Mouse (Mus musculus): Measurements from ENCODE around the gene Adgrl3.

The Adgrl3 gene

GRCm38 (mm10) chr5:81073875-81074274, 53.9 kb downstream of the Adgrl3 start:
- peak; percentile 21 for DNase-seq (ENCODE audit: extremely low read depth, insufficient read length, low spot score)

- no peak for DNase-seq (ENCODE audit: extremely low read depth, insufficient read length, low spot score)
These were observed 56.4 kb downstream of the Adgrl3 start for GRCm38 (mm10) chr5:81076377-81076776.

- DNase-seq (ENCODE audit: extremely low read depth, insufficient read length, low spot score): no peak
These were observed 57.1 kb downstream of the Adgrl3 start for GRCm38 (mm10) chr5:81077031-81077430.

- DNase-seq (ENCODE audit: extremely low read depth, insufficient read length, low spot score): no peak
These were observed 58.1 kb downstream of the Adgrl3 start for GRCm38 (mm10) chr5:81077990-81078389.

- DNase-seq (ENCODE audit: extremely low read depth, insufficient read length, low spot score): no peak
These were observed 63.9 kb downstream of the Adgrl3 start for GRCm38 (mm10) chr5:81083698-81084360.

- no peak for DNase-seq (ENCODE audit: extremely low read depth, insufficient read length, low spot score)
These were observed 65.2 kb downstream of the Adgrl3 start for GRCm38 (mm10) chr5:81085152-81085551.

GRCm38 (mm10) chr5:81088667-81089066, 68.7 kb downstream of the Adgrl3 start:
- DNase-seq (ENCODE audit: extremely low read depth, insufficient read length, low spot score): no peak

GRCm38 (mm10) chr5:81094618-81095017, 74.7 kb downstream of the Adgrl3 start:
- no peak for DNase-seq (ENCODE audit: extremely low read depth, insufficient read length, low spot score)

GRCm38 (mm10) chr5:81097131-81097530, 77.2 kb downstream of the Adgrl3 start:
- no peak for DNase-seq (ENCODE audit: extremely low read depth, insufficient read length, low spot score)

GRCm38 (mm10) chr5:81107431-81107830, 87.5 kb downstream of the Adgrl3 start:
- no peak for DNase-seq (ENCODE audit: extremely low read depth, insufficient read length, low spot score)

GRCm38 (mm10) chr5:81124483-81124882, 104.5 kb downstream of the Adgrl3 start:
- no peak for DNase-seq (ENCODE audit: extremely low read depth, insufficient read length, low spot score)

- no peak for DNase-seq (ENCODE audit: extremely low read depth, insufficient read length, low spot score)
These were observed 107.7 kb downstream of the Adgrl3 start for GRCm38 (mm10) chr5:81127639-81128038.

- no peak for DNase-seq (ENCODE audit: extremely low read depth, insufficient read length, low spot score)
These were observed 116.5 kb downstream of the Adgrl3 start for GRCm38 (mm10) chr5:81136394-81136793.

- DNase-seq (ENCODE audit: extremely low read depth, insufficient read length, low spot score): no peak
These were observed 135.9 kb downstream of the Adgrl3 start for GRCm38 (mm10) chr5:81155791-81156190.

GRCm38 (mm10) chr5:81156281-81156680, 136.3 kb downstream of the Adgrl3 start:
- DNase-seq (ENCODE audit: extremely low read depth, insufficient read length, low spot score): no peak

GRCm38 (mm10) chr5:81156796-81157195, 136.9 kb downstream of the Adgrl3 start:
- DNase-seq (ENCODE audit: extremely low read depth, insufficient read length, low spot score): no peak

- DNase-seq (ENCODE audit: extremely low read depth, insufficient read length, low spot score): no peak
These were observed 139.1 kb downstream of the Adgrl3 start for GRCm38 (mm10) chr5:81159013-81159412.

GRCm38 (mm10) chr5:81160431-81160830, 140.5 kb downstream of the Adgrl3 start:
- DNase-seq (ENCODE audit: extremely low read depth, insufficient read length, low spot score): no peak

- no peak for DNase-seq (ENCODE audit: extremely low read depth, insufficient read length, low spot score)
These were observed 169.0 kb downstream of the Adgrl3 start for GRCm38 (mm10) chr5:81188871-81189485.

GRCm38 (mm10) chr5:81200354-81200753, 180.4 kb downstream of the Adgrl3 start:
- DNase-seq (ENCODE audit: extremely low read depth, insufficient read length, low spot score): no peak

- no peak for DNase-seq (ENCODE audit: extremely low read depth, insufficient read length, low spot score)
These were observed 181.9 kb downstream of the Adgrl3 start for GRCm38 (mm10) chr5:81201885-81202284.

GRCm38 (mm10) chr5:81218500-81219057, 198.6 kb downstream of the Adgrl3 start:
- no peak for DNase-seq (ENCODE audit: extremely low read depth, insufficient read length, low spot score)

Measured in 3134 (cell line).